Mouse (Mus musculus) adrenal gland, postnatal 14 days (tissue): Measurements from ENCODE around the gene Gm20388. TPM values are rescaled to one million over a fixed set of nuclear protein-coding genes. Genes with fewer than 3 reads are reported as not detected.

Source experiments
- DNase-seq: peaks from one replicate; pipeline ENCODE4 v3.0.0; 2021; ENCODE audit warnings: mixed read lengths
- total RNA-seq: library from RNA; stranded (reverse); gene quantifications from 2 replicates; pipeline ENCODE4 v1.2.3, GENCODE M21; 2021

Gene Gm20388
- total RNA-seq, 1 experiment from 2014 or later, result 17.6 TPM

- no peak for DNase-seq
Observed at GRCm38 (mm10) chr8:120372684-120373083, 462.0 kb downstream of the Gm20388 start.

GRCm38 (mm10) chr8:120373621-120374020 lies 463.0 kb downstream of the Gm20388 start:
- no peak for DNase-seq

DNA sequence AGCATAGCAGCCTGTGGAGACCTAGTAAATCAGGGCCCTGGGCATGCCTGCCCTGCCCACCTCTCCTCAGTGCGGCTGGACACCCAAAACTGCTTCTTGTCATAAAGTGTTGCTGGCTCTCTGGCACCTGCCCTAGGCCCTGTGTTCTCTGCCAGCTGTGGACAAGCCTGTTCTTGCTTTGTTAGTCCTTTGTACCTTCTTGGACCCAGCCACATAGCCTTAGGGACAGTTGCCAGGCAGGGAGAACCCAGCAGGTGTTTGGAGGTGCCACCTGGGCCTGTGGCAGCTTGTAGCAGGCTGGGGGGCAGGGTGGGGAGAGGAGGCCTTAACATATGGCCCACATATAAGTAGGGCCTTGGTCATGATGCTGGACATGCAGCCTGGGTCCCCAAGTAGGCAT lies 463.4 kb downstream of the Gm20388 start:
- no peak for DNase-seq

DNA sequence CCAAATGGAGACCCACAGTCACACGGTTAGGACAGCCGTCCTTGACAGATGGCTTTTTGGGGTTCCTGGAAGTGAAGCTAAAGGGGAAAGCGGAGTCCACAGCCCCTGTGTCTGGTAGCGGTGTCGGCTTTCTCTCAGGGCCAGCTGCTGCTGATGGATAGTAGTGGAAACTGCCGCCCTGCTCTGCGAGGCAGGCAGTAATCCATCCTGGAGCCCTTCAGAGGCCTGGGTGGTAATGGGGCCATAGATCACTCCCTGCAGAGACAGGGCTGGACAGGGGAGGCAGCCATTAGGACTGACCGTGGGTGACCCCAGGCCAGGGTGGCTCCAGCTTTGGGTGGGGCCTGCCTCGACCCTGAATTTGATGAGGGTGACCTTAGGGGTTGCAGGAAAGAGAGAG lies 463.9 kb downstream of the Gm20388 start:
- peak; percentile 80 for DNase-seq

- no peak for DNase-seq
Observed at GRCm38 (mm10) chr8:120375170-120375569, 464.5 kb downstream of the Gm20388 start.

GRCm38 (mm10) chr8:120376215-120376614 lies 465.6 kb downstream of the Gm20388 start:
- no peak for DNase-seq

DNA sequence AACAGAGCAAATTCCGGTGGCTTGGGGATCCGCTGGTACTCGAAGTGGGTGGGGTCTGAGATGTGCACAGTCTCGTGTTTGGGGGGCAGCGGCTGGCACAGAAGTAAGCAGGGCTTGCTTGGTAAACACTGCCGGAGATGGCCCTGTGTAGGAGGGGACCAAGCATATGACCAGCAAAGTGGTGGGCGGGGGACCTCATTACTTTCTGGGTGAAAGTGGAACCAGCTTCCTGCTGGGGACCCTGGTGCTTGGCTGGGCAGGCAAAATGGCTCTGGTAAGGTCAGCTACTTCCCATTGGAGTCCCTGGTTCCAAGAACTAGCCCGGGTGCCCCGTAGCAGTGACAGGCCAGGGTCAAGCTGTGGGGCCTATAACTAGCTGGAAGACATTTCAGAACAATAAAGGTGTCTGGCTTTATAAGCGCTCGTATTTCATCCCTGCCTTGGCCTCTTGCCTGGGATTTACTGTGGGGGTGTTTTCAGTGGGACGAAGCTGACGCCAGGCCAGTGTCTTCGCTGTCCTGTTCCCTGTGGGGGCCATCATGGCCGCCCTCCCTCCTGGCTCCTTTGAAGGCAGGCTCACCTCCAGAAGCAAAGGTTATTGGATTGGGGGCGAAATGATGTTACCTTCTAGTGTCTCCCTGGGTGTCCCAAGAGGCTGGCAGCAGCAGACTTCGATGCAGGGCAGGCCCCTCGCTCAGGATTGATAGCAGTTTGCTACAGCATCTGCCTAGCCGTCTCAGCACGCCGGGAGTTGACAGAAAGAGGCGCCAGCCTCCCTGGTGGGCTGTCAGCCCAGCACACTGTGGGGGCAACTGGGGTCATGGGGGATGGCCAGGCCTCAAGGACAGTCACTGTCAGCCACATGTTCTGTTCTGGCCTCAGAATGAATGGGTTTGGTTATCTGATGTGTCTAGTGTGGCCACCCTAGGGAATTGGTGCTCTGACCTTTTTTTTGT lies 466.5 kb downstream of the Gm20388 start:
- peak; percentile 58 for DNase-seq

DNA sequence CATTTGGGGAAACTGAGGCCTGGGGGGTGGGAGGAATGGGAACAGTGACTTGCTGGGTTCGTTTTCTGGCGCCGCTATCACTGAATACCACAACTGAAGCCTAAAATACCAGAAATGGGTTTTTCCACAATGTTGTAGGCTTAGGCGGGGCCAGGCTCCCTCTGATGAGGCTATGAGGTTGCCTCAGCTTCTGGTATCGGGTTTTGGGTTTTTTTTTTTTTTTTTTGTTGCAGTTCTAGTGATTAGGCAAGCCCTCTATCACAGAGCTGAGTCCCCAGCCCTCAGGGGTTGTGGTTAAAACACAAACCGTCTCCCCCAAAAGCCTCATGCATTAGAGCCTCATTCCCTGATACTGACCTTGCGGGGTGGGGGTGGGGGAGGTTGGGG lies 467.2 kb downstream of the Gm20388 start:
- no peak for DNase-seq

GRCm38 (mm10) chr8:120378306-120378705 lies 467.7 kb downstream of the Gm20388 start:
- peak; percentile 82 for DNase-seq

GRCm38 (mm10) chr8:120379015-120379414 lies 468.4 kb downstream of the Gm20388 start:
- DNase-seq, result no peak

- DNase-seq, result peak; percentile 38
Observed at GRCm38 (mm10) chr8:120381865-120382264, 471.2 kb downstream of the Gm20388 start.

- DNase-seq, result peak; percentile 88
Observed at GRCm38 (mm10) chr8:120382436-120383203, 472.0 kb downstream of the Gm20388 start.

GRCm38 (mm10) chr8:120383204-120383560 lies 472.5 kb downstream of the Gm20388 start:
- DNase-seq, result no peak

- DNase-seq, result no peak
Observed at GRCm38 (mm10) chr8:120383713-120384112, 473.1 kb downstream of the Gm20388 start.

- no peak for DNase-seq
Observed at GRCm38 (mm10) chr8:120384745-120385144, 474.1 kb downstream of the Gm20388 start.

- no peak for DNase-seq
Observed at GRCm38 (mm10) chr8:120388246-120388645, 477.6 kb downstream of the Gm20388 start.

DNA sequence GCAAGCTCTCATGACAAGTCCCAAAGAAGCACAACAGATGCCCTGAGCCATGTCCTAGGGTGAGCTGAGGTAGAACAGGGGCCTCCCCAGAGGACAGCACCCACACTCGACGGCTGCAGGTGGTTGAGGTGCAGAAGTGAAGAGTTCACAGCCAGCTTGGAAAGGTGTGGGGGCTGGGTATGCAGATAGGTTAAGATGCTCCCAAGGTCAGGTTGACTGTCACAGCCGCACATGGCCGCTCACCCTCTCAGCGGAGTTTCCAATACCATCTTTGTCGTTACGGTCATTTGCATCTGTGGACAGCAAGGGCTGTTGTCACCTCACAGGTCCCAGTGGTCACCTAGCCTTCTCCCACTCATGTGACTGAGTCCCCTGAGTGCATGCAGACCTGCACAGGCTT lies 480.0 kb downstream of the Gm20388 start:
- DNase-seq, result no peak

DNA sequence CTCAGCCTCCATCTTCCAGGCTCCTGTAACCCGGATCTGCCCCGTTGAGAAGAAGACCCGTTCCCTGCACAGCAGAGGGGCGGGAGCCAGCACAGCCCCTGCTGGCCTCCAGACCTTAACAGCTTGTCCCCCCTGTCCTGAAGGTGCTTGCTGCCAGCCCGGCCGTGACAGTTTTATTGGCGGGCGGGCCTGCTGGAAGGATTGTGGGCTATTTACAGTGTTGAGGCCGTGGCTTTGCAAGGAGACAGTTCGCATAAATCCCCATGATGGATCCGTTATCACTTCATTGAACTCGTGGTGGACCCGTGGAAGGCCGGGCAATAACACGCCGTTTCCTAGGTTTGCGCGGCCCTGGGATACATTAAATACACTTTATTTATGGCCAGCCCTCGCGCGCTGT lies 481.2 kb downstream of the Gm20388 start:
- DNase-seq, result no peak

GRCm38 (mm10) chr8:120393085-120393484 lies 482.4 kb downstream of the Gm20388 start:
- DNase-seq, result no peak

DNA sequence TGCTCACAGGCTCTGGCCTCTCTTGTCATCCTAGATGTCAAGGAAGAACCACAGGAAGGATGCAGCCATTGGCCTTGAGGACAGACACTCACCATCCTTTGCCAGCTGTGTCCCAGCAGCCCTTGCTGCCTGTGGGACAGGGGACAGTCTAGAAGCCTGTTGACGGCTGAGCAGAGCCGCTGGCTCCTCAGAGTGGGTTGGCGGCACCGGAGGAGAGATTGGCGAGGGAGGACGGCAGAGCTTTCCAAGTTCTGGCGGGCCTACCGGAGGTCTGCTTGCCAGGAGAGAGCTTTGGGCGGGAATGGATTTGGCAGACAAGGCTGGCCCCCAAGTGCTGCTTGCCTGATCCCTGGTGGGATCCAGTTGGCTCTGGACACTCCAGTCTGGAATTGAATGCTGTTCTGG lies 483.2 kb downstream of the Gm20388 start:
- peak; percentile 69 for DNase-seq

DNA sequence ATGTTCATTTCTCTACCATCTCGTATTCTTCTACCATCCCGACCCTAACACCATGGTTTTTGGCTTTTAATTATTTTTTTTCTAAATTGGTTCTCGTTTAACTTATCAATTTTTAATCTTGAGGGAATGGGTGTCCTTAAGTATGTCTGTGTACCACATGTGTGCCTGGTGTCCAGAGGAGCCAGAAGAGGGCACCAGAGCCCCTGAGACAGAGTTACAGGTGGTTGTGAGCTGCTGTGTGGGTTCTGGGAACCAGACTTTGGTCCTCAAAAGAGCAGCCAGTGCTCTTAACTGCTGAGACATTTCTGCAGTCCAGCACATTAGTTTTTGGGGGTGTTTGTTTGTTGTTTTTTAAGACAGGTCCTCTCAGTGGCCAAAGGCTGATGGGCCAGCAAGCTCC lies 485.3 kb downstream of the Gm20388 start:
- no peak for DNase-seq

DNA sequence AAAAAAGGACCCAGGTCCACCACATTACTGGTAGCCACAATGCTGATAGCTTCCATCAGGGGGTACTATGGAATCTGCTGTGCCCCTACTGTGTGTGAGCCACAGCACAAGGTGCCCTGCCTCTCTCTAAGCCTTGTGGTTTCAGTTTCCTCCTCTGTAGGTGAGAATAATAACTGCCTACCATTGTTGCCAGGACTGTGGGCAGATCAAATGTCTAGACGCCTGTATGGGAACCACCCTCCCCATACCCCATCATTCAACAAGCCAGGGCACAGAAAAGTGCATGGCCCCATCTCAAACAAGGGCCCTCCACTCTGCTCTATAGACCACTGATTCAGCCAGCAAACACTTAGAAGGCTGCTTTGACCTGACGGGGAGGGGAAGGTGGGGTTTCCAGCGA lies 486.1 kb downstream of the Gm20388 start:
- no peak for DNase-seq
